Mouse (Mus musculus) neutrophil, adult 5-6 weeks (primary cell): ENCODE measurements around the gene Atp6ap1l. TPM values are rescaled to one million over a fixed set of nuclear protein-coding genes. Genes with fewer than 3 reads are reported as not detected.

Source experiments
- total RNA-seq: library from RNA; stranded (forward); fragments of 200-1000 nt; gene quantifications from 2 replicates; pipeline ENCODE4 v1.2.3, GENCODE M21; 2017

Gene Atp6ap1l
- total RNA-seq, 1 experiment from 2014 or later = not detected

Other genes starting within 250 kb of the Atp6ap1l start
- gene Rps23, start 17.6 kb upstream of the Atp6ap1l start, total RNA-seq = 1,093 and 1,514 TPM in 2 replicates